ENCODE assay signal across 9 mouse cellular contexts in the genomic region with DNA sequence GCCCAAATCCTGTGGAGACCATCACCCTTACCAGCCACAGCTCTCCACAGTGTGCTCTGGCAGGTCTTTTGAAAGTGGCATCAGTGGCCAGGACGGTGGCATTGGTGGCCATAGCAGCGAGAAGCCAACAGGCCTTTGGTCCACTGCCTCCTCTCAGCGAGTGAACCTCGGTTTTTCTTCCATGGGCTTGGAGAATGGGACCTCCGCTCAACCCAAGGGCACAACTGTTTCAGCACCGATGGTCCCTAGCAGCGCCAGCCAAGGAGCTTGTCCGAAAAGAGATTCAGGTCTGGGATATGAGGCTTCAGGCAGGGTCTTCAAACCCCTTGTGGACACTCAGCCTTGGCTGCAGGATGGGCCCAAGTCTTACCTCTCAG. TPM values are rescaled to one million over a fixed set of nuclear protein-coding genes. Genes with fewer than 3 reads are reported as not detected.
DNase-seq lines count a peak whose midpoint lies in the region; ATAC-seq and TF ChIP-seq lines count a peak whose summit lies in the region.
"Had no signal": no experiment of that assay in that cellular context is flagged by ENCODE, and none has a peak within 500 bp of the region (broad histone marks: within the 10 kb centered on the region; RNA-seq: fewer than 3 reads in every experiment).

No protein-coding gene starts in this region.

- peak overlapping the region; percentile 69 for H3K4me3 ChIP-seq in lung, embryonic 15.5 days
- peak overlapping the region; percentile 42 for H3K4me3 ChIP-seq in forebrain, embryonic 11.5 days (ENCODE audit: low read depth, low read length)
- peak overlapping the region; percentile 51 for H3K4me3 ChIP-seq in intestine, postnatal 0 days (ENCODE audit: low read depth, low read length)
- H3K4me3 ChIP-seq in neural tube, embryonic 13.5 days, result peak overlapping the region; percentile 54

- peak overlapping the region; percentile 85 for H3K27ac ChIP-seq in lung, embryonic 15.5 days
- no peak overlapping the region for H3K27ac ChIP-seq in forebrain, embryonic 11.5 days (ENCODE audit: low read depth, low read length)
- H3K27ac ChIP-seq in intestine, postnatal 0 days (ENCODE audit: low read depth, low read length), result no peak overlapping the region
- H3K27ac ChIP-seq in neural tube, embryonic 13.5 days (replicated peaks), result no peak overlapping the region

- peaks cover 5% of the 10 kb centered on the region; the same call in 1 of the 2 replicates for H3K36me3 ChIP-seq in lung, embryonic 15.5 days
- peaks cover 2% of the 10 kb centered on the region; the same call in 1 of the 2 replicates for H3K36me3 ChIP-seq in forebrain, embryonic 11.5 days (ENCODE audit: control insufficient read depth, insufficient read depth, low read length)
- H3K36me3 ChIP-seq in intestine, postnatal 0 days (ENCODE audit: control insufficient read depth, insufficient read depth), result peaks cover 8% of the 10 kb centered on the region
- H3K36me3 ChIP-seq in neural tube, embryonic 13.5 days, result no peaks in the 10 kb centered on the region

- H3K9me3 ChIP-seq in lung, embryonic 15.5 days, result no peaks in the 10 kb centered on the region
- H3K9me3 ChIP-seq in forebrain, embryonic 11.5 days (ENCODE audit: control insufficient read depth, low read length), result no peaks in the 10 kb centered on the region
- H3K9me3 ChIP-seq in intestine, postnatal 0 days (ENCODE audit: control insufficient read depth), result no peaks in the 10 kb centered on the region
- no peaks in the 10 kb centered on the region for H3K9me3 ChIP-seq in neural tube, embryonic 13.5 days

- ATAC-seq in lung, embryonic 15.5 days (ENCODE audit: borderline replicate concordance, extremely low read depth, low FRiP score, low TSS enrichment), result no peak
- no peak for ATAC-seq in forebrain, embryonic 11.5 days (replicated peaks; ENCODE audit: low FRiP score)
- no peak for ATAC-seq in intestine, postnatal 0 days
- ATAC-seq in neural tube, embryonic 13.5 days (ENCODE audit: low read depth), result no peak
- no peak for ATAC-seq in megakaryocyte-erythroid progenitor cell, adult 5-6 weeks (replicated peaks; ENCODE audit: low FRiP score, low TSS enrichment, poor library complexity, severe bottlenecking)

- no peak for TF ChIP-seq CTCF in intestine, postnatal 0 days (IDR thresholded peaks at IDR 0.05; ENCODE audit: low read depth)

- no peak for DNase-seq in lung, postnatal 10 days
- no peak for DNase-seq in forebrain, embryonic 11.5 days (ENCODE audit: low spot score)
- DNase-seq in left cerebral cortex, adult 11 months (ENCODE audit: low spot score), result no peak
- DNase-seq in cerebellum, postnatal 36 days, result no peak
- DNase-seq: right cerebral cortex, postnatal 4 days had no signal

- no peaks in the 10 kb centered on the region for H3K27me3 ChIP-seq in lung, embryonic 15.5 days
- H3K27me3 ChIP-seq in forebrain, embryonic 11.5 days (ENCODE audit: control insufficient read depth, insufficient read depth, low read length), result no peaks in the 10 kb centered on the region
- H3K27me3 ChIP-seq in intestine, postnatal 0 days (replicated peaks; ENCODE audit: control insufficient read depth, insufficient read depth, low read length), result no peaks in the 10 kb centered on the region
- no peaks in the 10 kb centered on the region for H3K27me3 ChIP-seq in neural tube, embryonic 13.5 days

- peak overlapping the region; percentile 94 for H3K4me2 ChIP-seq in lung, embryonic 15.5 days
- peak overlapping the region; percentile 55 for H3K4me2 ChIP-seq in forebrain, embryonic 11.5 days (ENCODE audit: low read depth, low read length, severe bottlenecking)
- H3K4me2 ChIP-seq in intestine, postnatal 0 days (replicated peaks; ENCODE audit: low read depth), result peak overlapping the region; percentile 87
- peak overlapping the region; percentile 70 for H3K4me2 ChIP-seq in neural tube, embryonic 13.5 days

- peaks cover 59% of the 10 kb centered on the region for H3K4me1 ChIP-seq in lung, embryonic 15.5 days
- peaks cover 20% of the 10 kb centered on the region for H3K4me1 ChIP-seq in forebrain, embryonic 11.5 days (replicated peaks; ENCODE audit: control insufficient read depth, insufficient read depth, low read length)
- peaks cover 13% of the 10 kb centered on the region for H3K4me1 ChIP-seq in intestine, postnatal 0 days (replicated peaks; ENCODE audit: control insufficient read depth, insufficient read depth, low read length)
- H3K4me1 ChIP-seq in neural tube, embryonic 13.5 days (replicated peaks), result peaks cover 61% of the 10 kb centered on the region

- H3K9ac ChIP-seq in lung, embryonic 15.5 days, result peak overlapping the region; percentile 73
- peak overlapping the region; percentile 57; the same call in 1 of the 2 replicates for H3K9ac ChIP-seq in forebrain, embryonic 11.5 days (ENCODE audit: low read length)
- H3K9ac ChIP-seq in intestine, postnatal 0 days (ENCODE audit: low read depth, low read length), result peak overlapping the region; percentile 67
- H3K9ac ChIP-seq in neural tube, embryonic 13.5 days, result peak overlapping the region; percentile 76; the same call in 1 of the 2 replicates

- 73% methylated on average over 8 of the region's 8 CpGs for WGBS in lung, embryonic 15.5 days
- 87% methylated on average over 8 of the region's 8 CpGs for WGBS in forebrain, embryonic 11.5 days
- whole genome bisulfite sequencing in intestine, postnatal 0 days, result 81% methylated on average over 8 of the region's 8 CpGs
- 92% methylated on average over 8 of the region's 8 CpGs for WGBS in neural tube, embryonic 13.5 days

RNA-seq across cellular contexts. Expression of gene Limd1, which starts 1.4 kb away (rescaled TPM):
- 56.8 and 59.8 TPM in 2 replicates for polyA plus RNA-seq in lung, embryonic 15.5 days (2015; fragmentation: Nextera tagmentation; extraction: Ambion mirVana)
- 52.3 and 56.6 TPM in 2 replicates for polyA plus RNA-seq in forebrain, embryonic 11.5 days (2014; fragmentation: Nextera tagmentation; extraction: Ambion mirVana)
- 40.6 and 42.9 TPM in 2 replicates for polyA plus RNA-seq in intestine, postnatal 0 days (2015; fragmentation: Nextera tagmentation; extraction: Ambion mirVana)
- polyA plus RNA-seq in neural tube, embryonic 13.5 days (2015; fragmentation: Nextera tagmentation; extraction: Ambion mirVana), result 16.2 and 20.0 TPM in 2 replicates
- 40.2 and 42.1 TPM in 2 replicates for total RNA-seq in megakaryocyte-erythroid progenitor cell, adult 5-6 weeks (2014; fragmentation: Nextera tagmentation)
- total RNA-seq in megakaryocyte-erythroid progenitor cell, adult 5-6 weeks (2017), result 24.7 and 26.4 TPM in 2 replicates

RNA-seq across cellular contexts. Expression of gene Sacm1l, which starts 49.7 kb away (rescaled TPM):
- 53.6 and 53.9 TPM in 2 replicates for polyA plus RNA-seq in lung, embryonic 15.5 days (2015; fragmentation: Nextera tagmentation; extraction: Ambion mirVana)
- polyA plus RNA-seq in forebrain, embryonic 11.5 days (2014; fragmentation: Nextera tagmentation; extraction: Ambion mirVana), result 44.6 and 46.4 TPM in 2 replicates
- 37.3 and 42.6 TPM in 2 replicates for polyA plus RNA-seq in intestine, postnatal 0 days (2015; fragmentation: Nextera tagmentation; extraction: Ambion mirVana)
- polyA plus RNA-seq in neural tube, embryonic 13.5 days (2015; fragmentation: Nextera tagmentation; extraction: Ambion mirVana), result 50.2 and 57.9 TPM in 2 replicates
- total RNA-seq in megakaryocyte-erythroid progenitor cell, adult 5-6 weeks (2014; fragmentation: Nextera tagmentation), result 26.5 and 27.6 TPM in 2 replicates
- total RNA-seq in megakaryocyte-erythroid progenitor cell, adult 5-6 weeks (2017), result 60.5 and 70.7 TPM in 2 replicates
